ENCODE assay signal across 9 mouse cellular contexts in genomic region chr8:94182055-94182929, GRCm38 (mm10). TPM values are rescaled to one million over a fixed set of nuclear protein-coding genes. Genes with fewer than 3 reads are reported as not detected.
DNase-seq lines count a peak whose midpoint lies in the region; ATAC-seq lines count a peak whose summit lies in the region.
"Had no signal": no experiment of that assay in that cellular context is flagged by ENCODE, and none has a peak within 500 bp of the region (broad histone marks: within the 10 kb centered on the region; RNA-seq: fewer than 3 reads in every experiment).

No protein-coding gene starts in this region.

- H3K9me3 ChIP-seq in kidney, embryonic 15.5 days (replicated peaks): no peaks in the 10 kb centered on the region
- no peaks in the 10 kb centered on the region for H3K9me3 ChIP-seq in hindbrain, embryonic 12.5 days (replicated peaks)

- peaks cover 13% of the 10 kb centered on the region for H3K79me2 ChIP-seq in macrophage (ENCODE audit: inconsistent target)

- H3K4me2 ChIP-seq in kidney, embryonic 15.5 days: peak overlapping the region; percentile 58
- 0 out of 2 replicates have a peak overlapping the region, but pooled peaks have one; percentile 40 for H3K4me2 ChIP-seq in hindbrain, embryonic 12.5 days (replicated peaks)

- peak overlapping the region; percentile 30 for H3K4me3 ChIP-seq in kidney, embryonic 15.5 days (replicated peaks)
- no peak overlapping the region for H3K4me3 ChIP-seq in hindbrain, embryonic 12.5 days
- peak overlapping the region; percentile 8; the same call in 1 of the 2 replicates for H3K4me3 ChIP-seq in macrophage (ENCODE audit: inconsistent target)

- H3K36me3 ChIP-seq in kidney, embryonic 15.5 days: no peaks in the 10 kb centered on the region
- no peaks in the 10 kb centered on the region for H3K36me3 ChIP-seq in hindbrain, embryonic 12.5 days
- no peaks in the 10 kb centered on the region for H3K36me3 ChIP-seq in macrophage (ENCODE audit: inconsistent target)

- H3K27me3 ChIP-seq in kidney, embryonic 15.5 days: peaks cover 94% of the 10 kb centered on the region
- peaks cover 96% of the 10 kb centered on the region for H3K27me3 ChIP-seq in hindbrain, embryonic 12.5 days

- no peak overlapping the region for H3K9ac ChIP-seq in kidney, embryonic 15.5 days
- no peak overlapping the region for H3K9ac ChIP-seq in hindbrain, embryonic 12.5 days

- WGBS in kidney, embryonic 15.5 days: 62% methylated on average over 13 of the region's 13 CpGs
- WGBS in hindbrain, embryonic 12.5 days: 68% methylated on average over 13 of the region's 13 CpGs
- WGBS in macrophage (ENCODE audit: missing documents): 71% methylated on average over 13 of the region's 13 CpGs

- ATAC-seq in kidney, embryonic 15.5 days (replicated peaks; ENCODE audit: low FRiP score): no peak
- ATAC-seq in hindbrain, embryonic 12.5 days (ENCODE audit: low FRiP score): no peak

- H3K27ac ChIP-seq in kidney, embryonic 15.5 days: peak overlapping the region; percentile 52
- H3K27ac ChIP-seq in hindbrain, embryonic 12.5 days: no peak overlapping the region
- peak overlapping the region; percentile 53 for H3K27ac ChIP-seq in macrophage

- peaks cover 59% of the 10 kb centered on the region for H3K4me1 ChIP-seq in kidney, embryonic 15.5 days
- peaks cover 36% of the 10 kb centered on the region for H3K4me1 ChIP-seq in hindbrain, embryonic 12.5 days

- DNase-seq in kidney, postnatal 25 days: no peak
- DNase-seq in ZHBTc4 (ENCODE audit: low read depth, low spot score): peak; percentile 27
- no peak for DNase-seq in retina, embryonic 14.5 days (ENCODE audit: low spot score)
- DNase-seq in right cerebral cortex, adult 2 months (ENCODE audit: low spot score in 2 of 2): no peak
- DNase-seq in layer of hippocampus, postnatal 25 days (ENCODE audit: extremely low spot score in 1 of 2, low spot score in 1 of 2): no peak

RNA-seq across cellular contexts. Expression of gene Mt1, which starts 3.4 kb away (rescaled TPM):
- 519 and 582 TPM in 2 replicates for polyA plus RNA-seq in kidney, embryonic 15.5 days (2015; fragmentation: Nextera tagmentation; extraction: Ambion mirVana)
- polyA plus RNA-seq in hindbrain, embryonic 12.5 days (2016; fragmentation: Nextera tagmentation; extraction: Ambion mirVana): 34.0 and 47.3 TPM in 2 replicates
- 100 to 1,000 TPM in 6 of 26 experiments, 10 to 100 TPM in 14, 1 to 10 TPM in 6; 6.3 to 198 (median 42.8) TPM for total RNA-seq in macrophage (2018; cell fraction: chromatin; rRNA removed)
- total RNA-seq in macrophage (2018; cell fraction: cytosol; rRNA removed): 100 to 1,000 TPM in 18 of 26 experiments, 10 to 100 TPM in 8; 53.4 to 670 (median 263) TPM
- 100 to 1,000 TPM in 12 of 26 experiments, 10 to 100 TPM in 14; 11.4 to 354 (median 57.9) TPM for total RNA-seq in macrophage (2018; cell fraction: nucleus; rRNA removed)
- 337 to 418 TPM (median 412 TPM) in 3 replicates for polyA plus RNA-seq in macrophage (2018)
- total RNA-seq in layer of hippocampus, postnatal 25 days (2021): 100 to 1,000 TPM; 584 to 804 TPM

RNA-seq across cellular contexts. Expression of gene Mt2, which starts 9.8 kb away (rescaled TPM):
- 163 and 178 TPM in 2 replicates for polyA plus RNA-seq in kidney, embryonic 15.5 days (2015; fragmentation: Nextera tagmentation; extraction: Ambion mirVana)
- 13.2 TPM in 2 replicates for polyA plus RNA-seq in hindbrain, embryonic 12.5 days (2016; fragmentation: Nextera tagmentation; extraction: Ambion mirVana)
- total RNA-seq in macrophage (2018; cell fraction: chromatin; rRNA removed): 10 to 100 TPM in 11 of 26 experiments, 1 to 10 TPM in 6, not detected in 9; 2.7 to 50.7 (median 16.8) TPM
- 100 to 1,000 TPM in 11 of 26 experiments, 10 to 100 TPM in 11, 1 to 10 TPM in 4; 4.3 to 579 (median 54.0) TPM for total RNA-seq in macrophage (2018; cell fraction: cytosol; rRNA removed)
- 100 to 1,000 TPM in 2 of 26 experiments, 10 to 100 TPM in 13, 1 to 10 TPM in 9, not detected in 2; 1.4 to 360 (median 20.6) TPM for total RNA-seq in macrophage (2018; cell fraction: nucleus; rRNA removed)
- polyA plus RNA-seq in macrophage (2018): 23.3 to 71.9 TPM (median 36.5 TPM) in 3 replicates
- 100 to 1,000 TPM; 381 to 701 TPM for total RNA-seq in layer of hippocampus, postnatal 25 days (2021)

RNA-seq across cellular contexts. Expression of gene Mt3, which starts 29.9 kb away (rescaled TPM):
- 2.9 and 7.1 TPM in 2 replicates for polyA plus RNA-seq in kidney, embryonic 15.5 days (2015; fragmentation: Nextera tagmentation; extraction: Ambion mirVana)
- polyA plus RNA-seq in hindbrain, embryonic 12.5 days (2016; fragmentation: Nextera tagmentation; extraction: Ambion mirVana): 18.5 and 33.1 TPM in 2 replicates
- not detected for total RNA-seq in macrophage (2018; cell fraction: chromatin; rRNA removed)
- not detected for total RNA-seq in macrophage (2018; cell fraction: cytosol; rRNA removed)
- total RNA-seq in macrophage (2018; cell fraction: nucleus; rRNA removed): not detected
- not detected in 3 replicates for polyA plus RNA-seq in macrophage (2018)
- 1,000 to 10,000 TPM; 1,168 to 1,277 TPM for total RNA-seq in layer of hippocampus, postnatal 25 days (2021)

RNA-seq across cellular contexts. Expression of gene Nup93, which starts 32.1 kb away (rescaled TPM):
- polyA plus RNA-seq in kidney, embryonic 15.5 days (2015; fragmentation: Nextera tagmentation; extraction: Ambion mirVana): 89.6 and 91.6 TPM in 2 replicates
- polyA plus RNA-seq in hindbrain, embryonic 12.5 days (2016; fragmentation: Nextera tagmentation; extraction: Ambion mirVana): 80.4 and 85.1 TPM in 2 replicates
- 10 to 100 TPM; 15.9 to 92.2 (median 65.2) TPM for total RNA-seq in macrophage (2018; cell fraction: chromatin; rRNA removed)
- 10 to 100 TPM; 14.2 to 25.0 (median 20.7) TPM for total RNA-seq in macrophage (2018; cell fraction: cytosol; rRNA removed)
- total RNA-seq in macrophage (2018; cell fraction: nucleus; rRNA removed): 10 to 100 TPM; 14.9 to 64.7 (median 34.3) TPM
- polyA plus RNA-seq in macrophage (2018): 20.6 to 35.1 TPM (median 24.9 TPM) in 3 replicates
- 10 to 100 TPM; 42.5 to 60.5 TPM for total RNA-seq in layer of hippocampus, postnatal 25 days (2021)

RNA-seq across cellular contexts. Expression of gene Mt4, which starts 45.3 kb away (rescaled TPM):
- not detected in 2 replicates for polyA plus RNA-seq in kidney, embryonic 15.5 days (2015; fragmentation: Nextera tagmentation; extraction: Ambion mirVana)
- not detected in 2 replicates for polyA plus RNA-seq in hindbrain, embryonic 12.5 days (2016; fragmentation: Nextera tagmentation; extraction: Ambion mirVana)
- total RNA-seq in macrophage (2018; cell fraction: chromatin; rRNA removed): not detected
- not detected for total RNA-seq in macrophage (2018; cell fraction: cytosol; rRNA removed)
- total RNA-seq in macrophage (2018; cell fraction: nucleus; rRNA removed): not detected
- not detected in 3 replicates for polyA plus RNA-seq in macrophage (2018)
- not detected for total RNA-seq in layer of hippocampus, postnatal 25 days (2021)
- total RNA-seq: left cerebral cortex, postnatal 14 days had no signal
